Mouse (Mus musculus) ES-Bruce4 (cell line): ENCODE data around the gene Iqschfp. TPM values are rescaled to one million over a fixed set of nuclear protein-coding genes. Genes with fewer than 3 reads are reported as not detected.

ENCODE experiments used
- H3K27ac ChIP-seq: 2 replicates; pipeline ENCODE4 v1.5.1; 2012; ENCODE audit warnings: low read length, inconsistent platforms; ENCODE audit not compliant: insufficient read depth
- H3K27me3 ChIP-seq: 2 replicates; pipeline ENCODE4 v1.6.1; 2012; ENCODE audit warnings: mild to moderate bottlenecking, low read length, inconsistent platforms; ENCODE audit not compliant: control insufficient read depth, poor library complexity, insufficient read depth, severe bottlenecking
- H3K36me3 ChIP-seq: 2 replicates; pipeline ENCODE4 v1.6.1; 2012; ENCODE audit warnings: inconsistent platforms, mild to moderate bottlenecking, low read length, moderate library complexity; ENCODE audit not compliant: control insufficient read depth, poor library complexity, insufficient read depth, severe bottlenecking
- H3K4me1 ChIP-seq: one replicate; pipeline ENCODE4 v1.8.1; 2011; ENCODE audit warnings: low read length; ENCODE audit not compliant: control insufficient read depth, insufficient read depth
- H3K4me3 ChIP-seq: 2 replicates; pipeline ENCODE4 v1.5.1; 2011; ENCODE audit warnings: low read depth, mild to moderate bottlenecking, low read length
- H3K9ac ChIP-seq: 2 replicates; pipeline ENCODE4 v1.6.1; 2012; ENCODE audit warnings: low read depth, mild to moderate bottlenecking, inconsistent platforms; ENCODE audit not compliant: poor library complexity, severe bottlenecking
- H3K9me3 ChIP-seq: replicated peaks from 2 replicates; pipeline ENCODE4 v1.6.1; 2012; ENCODE audit warnings: mild to moderate bottlenecking, low read length, inconsistent platforms; ENCODE audit not compliant: control insufficient read depth, poor library complexity, insufficient read depth, severe bottlenecking
- CTCF ChIP-seq: IDR thresholded peaks from one replicate; pipeline ENCODE4 v1.8.1; 2011; ENCODE audit warnings: low read depth, low read length
- EP300 ChIP-seq: IDR thresholded peaks from 2 replicates; pipeline ENCODE4 v1.6.1; 2011; ENCODE audit warnings: low read depth, low read length; ENCODE audit not compliant: insufficient read depth
- POLR2A ChIP-seq: IDR thresholded peaks from one replicate; pipeline ENCODE4 v1.8.1; 2011; ENCODE audit warnings: low read length; ENCODE audit not compliant: insufficient read depth
- polyA plus RNA-seq: library from polyadenylated mRNA; stranded (reverse); fragments of >200 nt; gene quantifications from 2 replicates; pipeline ENCODE4 v1.2.4, GENCODE M21; 2011; ENCODE audit warnings: low read depth; ENCODE audit not compliant: missing spikeins, insufficient read depth, insufficient read length

Gene Iqschfp
- polyA plus RNA-seq, 1 experiment, result not detected

DNA sequence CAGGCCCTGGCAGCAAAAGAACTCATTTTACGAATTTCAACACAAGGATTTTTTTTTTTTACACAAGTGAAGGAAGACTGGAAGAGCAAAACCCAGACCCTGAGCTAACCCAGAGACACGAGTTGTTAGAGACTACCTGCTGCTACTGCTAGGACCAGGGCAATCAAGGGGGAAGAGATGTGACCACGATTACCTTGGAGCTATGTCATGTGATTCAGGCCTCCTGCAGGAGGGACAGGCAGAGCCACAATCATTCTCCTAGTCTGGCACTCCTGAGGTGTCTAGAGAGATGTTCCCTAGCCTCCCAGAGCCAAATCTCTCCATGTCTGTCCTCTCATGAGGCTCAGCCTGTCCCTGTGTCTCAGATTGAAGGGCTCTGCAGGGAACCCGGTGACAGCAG lies 634.4 kb downstream of the Iqschfp start:
- Histone ChIP-seq H3K27ac (no peak overlapping the region), H3K9ac (no peak overlapping the region)
- no peak for TF ChIP-seq POLR2A
- no peak for TF ChIP-seq EP300
- no peak for TF ChIP-seq CTCF

DNA sequence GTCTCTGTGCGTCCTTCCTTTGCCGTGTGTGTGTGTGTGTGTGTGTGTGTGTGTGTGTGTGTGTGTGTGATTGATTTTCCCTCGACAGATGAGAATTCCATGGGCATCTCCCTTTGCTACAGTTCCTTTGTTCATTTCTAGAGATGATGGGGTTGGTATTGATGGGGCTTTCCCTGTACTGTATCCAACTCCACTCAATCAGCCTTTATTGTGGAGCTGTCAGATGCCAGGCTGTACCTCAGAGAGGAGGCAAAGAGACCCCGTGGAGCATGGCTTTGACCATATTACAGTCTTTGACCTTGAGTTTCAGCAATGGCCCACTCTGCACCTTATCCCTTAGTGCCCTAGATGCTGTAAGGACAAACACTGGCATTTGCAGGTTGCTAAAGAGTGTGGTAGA lies 635.1 kb downstream of the Iqschfp start:
- Histone ChIP-seq H3K4me1 (no peaks in the 10 kb centered on the region), H3K27me3 (no peaks in the 10 kb centered on the region), H3K9me3 (no peaks in the 10 kb centered on the region), H3K27ac (no peak overlapping the region), H3K36me3 (no peaks in the 10 kb centered on the region), H3K4me3 (no peak overlapping the region), H3K9ac (no peak overlapping the region)
- TF ChIP-seq POLR2A (no peak), CTCF (no peak), EP300 (no peak)

More for the DNA sequence above, 634.4 kb downstream of the Iqschfp start:
- H3K4me1 ChIP-seq, result no peaks in the 10 kb centered on the region
- H3K27me3 ChIP-seq, result no peaks in the 10 kb centered on the region
- no peaks in the 10 kb centered on the region for H3K9me3 ChIP-seq
- H3K36me3 ChIP-seq, result no peaks in the 10 kb centered on the region
- no peak overlapping the region for H3K4me3 ChIP-seq

DNA sequence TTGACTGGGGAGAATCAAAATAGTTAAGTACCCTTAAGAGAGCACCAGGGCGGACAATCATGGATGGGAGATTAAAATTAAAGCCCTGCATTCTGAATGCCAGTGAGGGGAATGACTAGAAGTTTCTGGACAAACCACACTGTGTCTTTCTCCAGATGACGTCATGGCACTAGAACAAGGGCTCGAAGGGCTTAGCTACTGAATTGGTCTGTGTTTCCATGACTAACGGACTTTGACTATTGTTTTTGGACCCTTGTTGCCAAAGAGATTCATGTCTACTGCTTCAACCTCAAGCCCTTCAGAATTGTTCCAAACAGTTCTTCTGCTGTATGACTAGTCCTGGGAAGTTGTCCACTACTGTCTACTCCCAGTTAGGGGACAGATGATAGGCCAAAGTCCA lies 639.9 kb downstream of the Iqschfp start:
- no peak overlapping the region for H3K4me3 ChIP-seq
- H3K4me1 ChIP-seq, result no peaks in the 10 kb centered on the region
- no peak overlapping the region for H3K9ac ChIP-seq
- H3K9me3 ChIP-seq, result peaks cover 6% of the 10 kb centered on the region
- no peak overlapping the region for H3K27ac ChIP-seq
- H3K27me3 ChIP-seq, result no peaks in the 10 kb centered on the region
- TF ChIP-seq CTCF (no peak), EP300 (no peak), POLR2A (no peak)
- H3K36me3 ChIP-seq, result no peaks in the 10 kb centered on the region

DNA sequence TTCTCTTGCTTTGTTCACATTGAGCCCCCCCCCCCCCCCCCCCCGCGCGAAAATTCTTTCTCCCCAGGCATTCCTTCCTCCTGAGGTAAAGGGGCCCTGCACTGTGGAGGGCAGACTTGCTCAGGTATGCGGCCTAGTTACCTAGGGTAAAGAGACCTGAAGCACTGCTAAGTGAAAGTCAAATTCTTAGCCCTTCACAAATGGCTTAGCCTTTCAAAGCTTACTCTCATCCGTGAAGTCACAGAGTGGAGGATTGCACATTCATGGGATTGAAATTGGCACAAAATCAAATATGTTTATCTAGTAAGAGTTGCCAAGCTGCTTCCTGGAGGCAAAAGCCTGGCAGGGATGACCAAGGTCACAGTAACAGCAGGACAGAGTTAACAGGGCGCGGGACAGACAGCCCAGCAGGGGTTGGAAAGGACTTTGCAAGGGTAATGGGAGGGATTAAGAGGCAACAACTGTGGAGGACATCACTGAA lies 642.6 kb downstream of the Iqschfp start:
- H3K27ac ChIP-seq, result peak overlapping the region; percentile 91

DNA sequence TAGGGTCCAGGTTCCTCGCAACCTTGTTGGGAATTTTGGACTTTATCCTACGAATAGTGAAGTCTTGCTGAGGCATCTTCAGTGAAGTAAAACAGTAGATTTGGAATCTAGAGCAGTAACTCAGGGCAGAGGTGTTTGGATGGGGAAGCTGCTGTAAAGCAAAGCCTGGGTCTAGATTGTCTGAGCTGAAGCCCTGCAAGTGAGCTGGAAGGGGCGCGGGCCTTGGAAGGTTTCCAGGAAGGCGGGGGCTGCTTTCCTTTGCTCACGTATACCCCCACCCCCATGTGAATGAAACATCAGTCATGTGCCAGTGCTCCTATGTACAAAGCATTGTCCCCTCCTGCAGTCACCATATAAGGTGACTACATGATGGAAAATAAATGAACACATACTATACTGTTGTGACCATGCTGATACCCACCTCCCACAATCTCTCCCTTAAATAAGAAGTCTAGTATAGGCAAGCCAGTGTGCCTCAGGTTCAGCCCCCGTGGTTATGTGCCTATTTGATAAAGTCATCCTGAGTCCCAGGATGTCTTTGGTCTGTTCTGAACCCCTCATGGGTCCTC lies 643.2 kb downstream of the Iqschfp start:
- H3K9me3 ChIP-seq, result peaks cover 11% of the 10 kb centered on the region
- no peaks in the 10 kb centered on the region for H3K27me3 ChIP-seq
- no peak overlapping the region for H3K9ac ChIP-seq
- H3K27ac ChIP-seq, result peak overlapping the region; percentile 91
- no peak overlapping the region for H3K4me3 ChIP-seq
- H3K4me1 ChIP-seq, result no peaks in the 10 kb centered on the region
- TF ChIP-seq POLR2A (no peak), EP300 (no peak), CTCF (no peak)
- H3K36me3 ChIP-seq, result no peaks in the 10 kb centered on the region

More for the DNA sequence above, 642.6 kb downstream of the Iqschfp start:
- peaks cover 11% of the 10 kb centered on the region for H3K9me3 ChIP-seq
- H3K9ac ChIP-seq, result no peak overlapping the region
- H3K27me3 ChIP-seq, result no peaks in the 10 kb centered on the region
- TF ChIP-seq CTCF (no peak), EP300 (peak; percentile 68), POLR2A (no peak)
- H3K4me1 ChIP-seq, result no peaks in the 10 kb centered on the region
- no peaks in the 10 kb centered on the region for H3K36me3 ChIP-seq
- no peak overlapping the region for H3K4me3 ChIP-seq

DNA sequence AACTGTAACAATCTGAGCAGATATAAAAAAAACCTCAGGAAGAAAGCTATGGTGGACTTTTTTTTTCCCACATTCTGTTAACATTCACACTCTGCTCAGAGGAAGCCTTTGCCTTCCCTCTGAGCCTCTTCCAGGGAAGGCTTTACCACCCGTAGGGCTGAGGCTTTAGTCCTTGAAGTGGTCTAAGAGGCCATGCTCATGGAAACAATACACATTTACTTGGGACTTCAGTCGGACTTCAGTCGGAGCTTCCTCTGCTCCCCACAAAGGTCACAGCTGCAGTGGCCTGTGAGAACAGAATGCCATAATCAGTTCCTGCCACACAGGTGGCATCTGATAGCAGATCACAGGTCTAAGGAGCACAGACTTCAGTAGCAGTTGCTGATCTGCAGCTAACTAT lies 644.0 kb downstream of the Iqschfp start:
- TF ChIP-seq EP300, result no peak
- no peak for TF ChIP-seq POLR2A
- no peak for TF ChIP-seq CTCF
- Histone ChIP-seq H3K36me3 (no peaks in the 10 kb centered on the region), H3K27me3 (no peaks in the 10 kb centered on the region), H3K27ac (no peak overlapping the region), H3K4me1 (no peaks in the 10 kb centered on the region), H3K4me3 (no peak overlapping the region), H3K9me3 (peaks cover 11% of the 10 kb centered on the region), H3K9ac (no peak overlapping the region)
